Mouse (Mus musculus) heart, embryonic 12.5 days (tissue): ENCODE results near the gene Tbc1d5. TPM values are rescaled to one million over a fixed set of nuclear protein-coding genes. Genes with fewer than 3 reads are reported as not detected.

Experiments
- ATAC-seq: fragments of 200-750 bp; cut with Nextera tagmentation; 2 replicates; pipeline ENCODE4 v1.8.0; 2017; ENCODE audit warnings: moderate TSS enrichment, moderate library complexity; ENCODE audit not compliant: insufficient number of reproducible peaks, low FRiP score
- H3K27ac ChIP-seq: fragments of 300-500 bp; sonication (generic); 2 replicates; pipeline ENCODE4 v1.5.1; 2016; ENCODE audit warnings: mild to moderate bottlenecking, moderate library complexity; ENCODE audit not compliant: poor library complexity, severe bottlenecking
- H3K27me3 ChIP-seq: fragments of 300-500 bp; sonication (generic); replicated peaks from 2 replicates; pipeline ENCODE4 v1.6.1; 2016; ENCODE audit warnings: mild to moderate bottlenecking, moderate library complexity
- H3K36me3 ChIP-seq: fragments of 300-500 bp; sonication (generic); 2 replicates; pipeline ENCODE4 v1.6.1; 2016; ENCODE audit warnings: mild to moderate bottlenecking, moderate library complexity
- H3K4me1 ChIP-seq: fragments of 300-500 bp; sonication (generic); replicated peaks from 2 replicates; pipeline ENCODE4 v1.6.1; 2016; ENCODE audit warnings: mild to moderate bottlenecking
- H3K4me2 ChIP-seq: fragments of 300-500 bp; sonication (generic); 2 replicates; pipeline ENCODE4 v1.6.1; 2016; ENCODE audit warnings: mild to moderate bottlenecking, moderate library complexity
- H3K4me3 ChIP-seq: fragments of 300-500 bp; sonication (generic); 2 replicates; pipeline ENCODE4 v1.5.1; 2016; ENCODE audit warnings: mild to moderate bottlenecking
- H3K9ac ChIP-seq: fragments of 300-500 bp; sonication (generic); 2 replicates; pipeline ENCODE4 v1.6.1; 2016; ENCODE audit warnings: mild to moderate bottlenecking, moderate library complexity
- H3K9me3 ChIP-seq: fragments of 300-500 bp; sonication (generic); replicated peaks from 2 replicates; pipeline ENCODE4 v1.6.1; 2016; ENCODE audit warnings: mild to moderate bottlenecking, moderate library complexity
- WGBS: fragments of 180-500 bp; shearing (Covaris S2); methylation state at CpG from one replicate; pipeline ENCODE4 v1.1.7; 2016; 5-methylcytosine and 5-hydroxymethylcytosine counted together
- polyA plus RNA-seq: library from polyadenylated mRNA; unstranded; fragments of >200 nt; fragmentation: Nextera tagmentation; extraction: Ambion mirVana; gene quantifications from 2 replicates; pipeline ENCODE4 v1.2.1, GENCODE M21; 2016

The Tbc1d5 gene
- polyA plus RNA-seq, 1 experiment from 2014 or later = 10.8 TPM

- Histone ChIP-seq H3K4me1 (no peaks in the 10 kb centered on the region), H3K27me3 (no peaks in the 10 kb centered on the region), H3K27ac (no peak overlapping the region), H3K4me3 (no peak overlapping the region), H3K4me2 (no peak overlapping the region), H3K36me3 (no peaks in the 10 kb centered on the region), H3K9ac (no peak overlapping the region), H3K9me3 (no peaks in the 10 kb centered on the region)
- no peak for ATAC-seq
- 2% methylated on average over 1 of the region's 1 CpGs for WGBS
Measured at GRCm38 (mm10) chr17:50972142-50972541, 207.0 kb downstream of the Tbc1d5 start.

- Histone ChIP-seq H3K36me3 (peaks cover 6% of the 10 kb centered on the region; the same call in 1 of the 2 replicates), H3K9me3 (no peaks in the 10 kb centered on the region), H3K4me1 (no peaks in the 10 kb centered on the region), H3K4me3 (no peak overlapping the region), H3K27me3 (no peaks in the 10 kb centered on the region), H3K4me2 (no peak overlapping the region), H3K9ac (no peak overlapping the region), H3K27ac (no peak overlapping the region)
- no peak for ATAC-seq
- 97% methylated on average over 1 of the region's 1 CpGs for WGBS
Measured at GRCm38 (mm10) chr17:50966147-50966546, 213.0 kb downstream of the Tbc1d5 start.

GRCm38 (mm10) chr17:50954313-50954712, 224.8 kb downstream of the Tbc1d5 start:
- Histone ChIP-seq H3K4me1 (no peaks in the 10 kb centered on the region), H3K27me3 (no peaks in the 10 kb centered on the region), H3K27ac (no peak overlapping the region), H3K4me2 (no peak overlapping the region), H3K4me3 (no peak overlapping the region), H3K36me3 (peaks cover 13% of the 10 kb centered on the region; the same call in 1 of the 2 replicates), H3K9me3 (no peaks in the 10 kb centered on the region), H3K9ac (no peak overlapping the region)
- WGBS = 84% methylated on average over 9 of the region's 9 CpGs
- no peak for ATAC-seq

- no peaks in the 10 kb centered on the region for H3K4me1 ChIP-seq
- H3K4me2 ChIP-seq = no peak overlapping the region
- H3K27me3 ChIP-seq = no peaks in the 10 kb centered on the region
- H3K27ac ChIP-seq = no peak overlapping the region
- no peak overlapping the region for H3K4me3 ChIP-seq
- no peak for ATAC-seq
- WGBS = 87% methylated on average over 2 of the region's 2 CpGs
- no peaks in the 10 kb centered on the region for H3K36me3 ChIP-seq
- H3K9ac ChIP-seq = no peak overlapping the region
- H3K9me3 ChIP-seq = no peaks in the 10 kb centered on the region
Measured at GRCm38 (mm10) chr17:50922308-50922707, 256.8 kb downstream of the Tbc1d5 start.

GRCm38 (mm10) chr17:50915216-50915615, 263.9 kb downstream of the Tbc1d5 start:
- peaks cover 4% of the 10 kb centered on the region; the same call in 1 of the 2 replicates for H3K36me3 ChIP-seq
- H3K27me3 ChIP-seq = no peaks in the 10 kb centered on the region
- H3K4me2 ChIP-seq = no peak overlapping the region
- no peak overlapping the region for H3K27ac ChIP-seq
- no peak overlapping the region for H3K9ac ChIP-seq
- no peak overlapping the region for H3K4me3 ChIP-seq
- WGBS = 82% methylated on average over 2 of the region's 2 CpGs
- H3K9me3 ChIP-seq = no peaks in the 10 kb centered on the region; the same call in 1 of the 2 replicates
- ATAC-seq = no peak
- no peaks in the 10 kb centered on the region for H3K4me1 ChIP-seq

GRCm38 (mm10) chr17:50908568-50909335, 270.4 kb downstream of the Tbc1d5 start:
- H3K36me3 ChIP-seq = no peaks in the 10 kb centered on the region
- no peaks in the 10 kb centered on the region for H3K27me3 ChIP-seq
- H3K9ac ChIP-seq = no peak overlapping the region
- ATAC-seq = no peak
- H3K4me2 ChIP-seq = no peak overlapping the region
- H3K4me1 ChIP-seq = no peaks in the 10 kb centered on the region
- no peak overlapping the region for H3K4me3 ChIP-seq
- H3K27ac ChIP-seq = no peak overlapping the region
- H3K9me3 ChIP-seq = no peaks in the 10 kb centered on the region
- 78% methylated on average over 6 of the region's 6 CpGs for WGBS

GRCm38 (mm10) chr17:50908160-50908559, 271.0 kb downstream of the Tbc1d5 start:
- Histone ChIP-seq H3K27ac (no peak overlapping the region), H3K4me2 (no peak overlapping the region), H3K9me3 (no peaks in the 10 kb centered on the region), H3K36me3 (no peaks in the 10 kb centered on the region), H3K9ac (no peak overlapping the region), H3K4me3 (no peak overlapping the region), H3K4me1 (no peaks in the 10 kb centered on the region), H3K27me3 (no peaks in the 10 kb centered on the region)
- no peak for ATAC-seq
- 91% methylated on average over 4 of the region's 4 CpGs for WGBS

- 55% methylated on average over 1 of the region's 1 CpGs for WGBS
Measured at GRCm38 (mm10) chr17:50906630-50907029, 272.5 kb downstream of the Tbc1d5 start.

GRCm38 (mm10) chr17:50904463-50904862, 274.7 kb downstream of the Tbc1d5 start:
- H3K36me3 ChIP-seq = no peaks in the 10 kb centered on the region
- no peak overlapping the region for H3K4me3 ChIP-seq
- H3K27ac ChIP-seq = no peak overlapping the region
- H3K4me2 ChIP-seq = no peak overlapping the region
- H3K27me3 ChIP-seq = no peaks in the 10 kb centered on the region
- 72% methylated on average over 3 of the region's 3 CpGs for WGBS
- H3K9ac ChIP-seq = no peak overlapping the region
- H3K4me1 ChIP-seq = no peaks in the 10 kb centered on the region
- no peak for ATAC-seq
- no peaks in the 10 kb centered on the region for H3K9me3 ChIP-seq

More at GRCm38 (mm10) chr17:50906630-50907029, 272.5 kb downstream of the Tbc1d5 start:
- no peak overlapping the region for H3K9ac ChIP-seq
- no peak overlapping the region for H3K4me3 ChIP-seq
- no peaks in the 10 kb centered on the region for H3K9me3 ChIP-seq
- no peak overlapping the region for H3K27ac ChIP-seq
- no peaks in the 10 kb centered on the region for H3K36me3 ChIP-seq
- H3K4me1 ChIP-seq = no peaks in the 10 kb centered on the region
- H3K27me3 ChIP-seq = no peaks in the 10 kb centered on the region
- H3K4me2 ChIP-seq = no peak overlapping the region
- no peak for ATAC-seq

GRCm38 (mm10) chr17:50897867-50898266, 281.3 kb downstream of the Tbc1d5 start:
- no peak overlapping the region for H3K4me3 ChIP-seq
- no peak for ATAC-seq
- no peaks in the 10 kb centered on the region for H3K9me3 ChIP-seq

GRCm38 (mm10) chr17:50889475-50889874, 289.7 kb downstream of the Tbc1d5 start:
- 85% methylated on average over 1 of the region's 1 CpGs for WGBS
- no peak for ATAC-seq

More at GRCm38 (mm10) chr17:50897867-50898266, 281.3 kb downstream of the Tbc1d5 start:
- Histone ChIP-seq H3K4me2 (no peak overlapping the region), H3K36me3 (no peaks in the 10 kb centered on the region), H3K4me1 (no peaks in the 10 kb centered on the region), H3K27me3 (no peaks in the 10 kb centered on the region), H3K9ac (no peak overlapping the region), H3K27ac (no peak overlapping the region)
- WGBS = 87% methylated on average over 7 of the region's 7 CpGs

GRCm38 (mm10) chr17:50879910-50880309, 299.2 kb downstream of the Tbc1d5 start:
- Histone ChIP-seq H3K4me3 (no peak overlapping the region), H3K27ac (no peak overlapping the region), H3K27me3 (no peaks in the 10 kb centered on the region), H3K4me1 (no peaks in the 10 kb centered on the region), H3K36me3 (no peaks in the 10 kb centered on the region), H3K9ac (no peak overlapping the region), H3K4me2 (no peak overlapping the region), H3K9me3 (no peaks in the 10 kb centered on the region)
- ATAC-seq = no peak
- 83% methylated on average over 4 of the region's 4 CpGs for WGBS

More at GRCm38 (mm10) chr17:50889475-50889874, 289.7 kb downstream of the Tbc1d5 start:
- Histone ChIP-seq H3K4me2 (no peak overlapping the region), H3K4me1 (no peaks in the 10 kb centered on the region), H3K36me3 (no peaks in the 10 kb centered on the region), H3K9ac (no peak overlapping the region), H3K4me3 (no peak overlapping the region), H3K9me3 (no peaks in the 10 kb centered on the region), H3K27ac (no peak overlapping the region), H3K27me3 (no peaks in the 10 kb centered on the region)
